ENCODE assay signal across 13 mouse cellular contexts in genomic region chr4:125145213-125145612, GRCm38 (mm10). TPM values are rescaled to one million over a fixed set of nuclear protein-coding genes. Genes with fewer than 3 reads are reported as not detected.
DNase-seq lines count a peak whose midpoint lies in the region; ATAC-seq and TF ChIP-seq lines count a peak whose summit lies in the region.
"Had no signal": no experiment of that assay in that cellular context is flagged by ENCODE, and none has a peak within 500 bp of the region (broad histone marks: within the 10 kb centered on the region; RNA-seq: fewer than 3 reads in every experiment).

No protein-coding gene starts in this region.

- no peak overlapping the region for H3K27ac ChIP-seq in testis, adult 2 months (ENCODE audit: control insufficient read depth, insufficient read depth, low read depth, low read length)
- peak overlapping the region; percentile 28 for H3K27ac ChIP-seq in liver, embryonic 16.5 days (ENCODE audit: low read length)
- H3K27ac ChIP-seq in left cerebral cortex, adult 2 months, result no peak overlapping the region
- no peak overlapping the region for H3K27ac ChIP-seq in midbrain, embryonic 10.5 days (replicated peaks)
- H3K27ac ChIP-seq: forebrain, embryonic 12.5 days; hindbrain, embryonic 15.5 days; midbrain, embryonic 12.5 days had no signal

- peaks cover 5% of the 10 kb centered on the region for H3K4me1 ChIP-seq in testis, adult 2 months (ENCODE audit: control insufficient read depth, insufficient read depth, low read length)
- H3K4me1 ChIP-seq in liver, embryonic 16.5 days (ENCODE audit: control insufficient read depth, low read depth, low read length), result no peaks in the 10 kb centered on the region
- peaks cover 12% of the 10 kb centered on the region for H3K4me1 ChIP-seq in midbrain, embryonic 10.5 days

- intact Hi-C loops in heart, postnatal 14 days (cut with DNase I), result no loop called here
- intact Hi-C loops in left cerebral cortex, adult 2 months (cut with DNase I), result loop anchor here (2.0 kb wide), 1 partner anchor 28 kb away; no protein-coding TSS in a partner anchor

- no peak overlapping the region for H3K9ac ChIP-seq in liver, embryonic 16.5 days (ENCODE audit: low read depth, low read length)
- H3K9ac ChIP-seq: forebrain, embryonic 12.5 days; hindbrain, embryonic 15.5 days; midbrain, embryonic 12.5 days had no signal

- H3K27me3 ChIP-seq in testis, adult 2 months (ENCODE audit: control insufficient read depth, insufficient read depth, low read length), result no peaks in the 10 kb centered on the region
- no peaks in the 10 kb centered on the region for H3K27me3 ChIP-seq in liver, embryonic 16.5 days (ENCODE audit: control insufficient read depth, insufficient read depth, low read depth, low read length)
- peaks cover 33% of the 10 kb centered on the region for H3K27me3 ChIP-seq in midbrain, embryonic 10.5 days (ENCODE audit: low read depth, poor library complexity, severe bottlenecking)

- WGBS in liver, embryonic 16.5 days (ENCODE audit: insufficient replicate concordance), result 6% methylated on average over 9 of the region's 10 CpGs
- 45% methylated on average over 10 of the region's 10 CpGs for WGBS in midbrain, embryonic 10.5 days

- TF ChIP-seq CTCF in testis, adult 2 months (IDR thresholded peaks at IDR 0.05; ENCODE audit: control insufficient read depth, insufficient read depth, insufficient replicate concordance, low read depth, low read length), result no peak
- TF ChIP-seq CTCF in left cerebral cortex, adult 2 months (IDR thresholded peaks at IDR 0.05), result no peak

- peak overlapping the region; percentile 74 for H3K4me3 ChIP-seq in testis, adult 2 months (ENCODE audit: control insufficient read depth, low read depth, low read length)
- no peak overlapping the region for H3K4me3 ChIP-seq in liver, embryonic 16.5 days (ENCODE audit: low read depth, low read length)
- no peak overlapping the region for H3K4me3 ChIP-seq in left cerebral cortex, adult 2 months
- H3K4me3 ChIP-seq in midbrain, embryonic 10.5 days, result no peak overlapping the region
- H3K4me3 ChIP-seq: forebrain, embryonic 12.5 days; hindbrain, embryonic 15.5 days; midbrain, embryonic 12.5 days had no signal

- H3K36me3 ChIP-seq in testis, adult 2 months (ENCODE audit: control insufficient read depth, insufficient read depth, low read length), result no peaks in the 10 kb centered on the region
- H3K36me3 ChIP-seq in liver, embryonic 16.5 days (ENCODE audit: control insufficient read depth, insufficient read depth), result no peaks in the 10 kb centered on the region
- H3K36me3 ChIP-seq in midbrain, embryonic 10.5 days, result no peaks in the 10 kb centered on the region
- H3K36me3 ChIP-seq: forebrain, embryonic 12.5 days; hindbrain, embryonic 15.5 days; midbrain, embryonic 12.5 days had no signal

- no peak overlapping the region for H3K4me2 ChIP-seq in liver, embryonic 16.5 days (ENCODE audit: low read depth, low read length)
- H3K4me2 ChIP-seq: forebrain, embryonic 12.5 days; hindbrain, embryonic 15.5 days; midbrain, embryonic 12.5 days had no signal

- peak; percentile 51 for ATAC-seq in liver, embryonic 16.5 days (ENCODE audit: low read depth)

- H3K9me3 ChIP-seq in liver, embryonic 16.5 days (replicated peaks; ENCODE audit: control insufficient read depth, low read length), result no peaks in the 10 kb centered on the region
- H3K9me3 ChIP-seq in midbrain, embryonic 10.5 days (replicated peaks), result peaks cover 4% of the 10 kb centered on the region; the same call in 1 of the 2 replicates
- H3K9me3 ChIP-seq: forebrain, embryonic 12.5 days; hindbrain, embryonic 15.5 days had no signal

- DNase-seq in heart, adult 11 months, result peak; percentile 97
- DNase-seq in heart, postnatal 14 days, result no peak
- DNase-seq in testis, postnatal 14 days (ENCODE audit: low spot score), result no peak
- no peak for DNase-seq in left cerebral cortex, adult 2 months (ENCODE audit: extremely low spot score in 1 of 2, low spot score in 2 of 2)
- no peak for DNase-seq in midbrain, embryonic 10.5 days (ENCODE audit: low spot score)
- DNase-seq in yolk sac, embryonic 10.5 days (ENCODE audit: low spot score), result no peak
- DNase-seq: retina, postnatal 1 day; thymus, adult 18-20 months had no signal

- TF ChIP-seq POLR2A in testis, adult 2 months (IDR thresholded peaks at IDR 0.05; ENCODE audit: control insufficient read depth, low read depth, low read length), result no peak

RNA-seq across cellular contexts. Expression of gene Zc3h12a, which starts 17.6 kb away (rescaled TPM):
- 1 to 10 TPM; 3.2 to 4.0 TPM for total RNA-seq in heart, postnatal 14 days (2021)
- 1.4 and 2.3 TPM in 2 replicates for polyA plus RNA-seq in testis, adult 2 months (2012; rRNA removed)
- 0.52 and 0.65 TPM in 2 replicates for polyA plus RNA-seq in liver, embryonic 16.5 days (2015; fragmentation: Nextera tagmentation; extraction: Ambion mirVana)
- under 1 TPM; 0.79 to 1.00 TPM for total RNA-seq in left cerebral cortex, adult 2 months (2021)
- 0.30 and 0.46 TPM in 2 replicates for polyA plus RNA-seq in midbrain, embryonic 10.5 days (2016; fragmentation: Nextera tagmentation; extraction: Ambion mirVana)
